Mouse (Mus musculus) NIH3T3 (cell line): ENCODE results near the gene Ttpal.
A peak's percentile ranks its signal among the peaks of the same experiment; 100 is the strongest.

Experiments used
- DNase-seq: peaks from one replicate; pipeline ENCODE4 v3.0.0-alpha.2; 2012; ENCODE audit warnings: low read depth

Gene Ttpal

GRCm38 (mm10) chr2:163660103-163660701, 58.1 kb downstream of the Ttpal start:
- DNase-seq, result no peak

- DNase-seq, result no peak
Measured at GRCm38 (mm10) chr2:163661371-163661850, 59.3 kb downstream of the Ttpal start.

DNA sequence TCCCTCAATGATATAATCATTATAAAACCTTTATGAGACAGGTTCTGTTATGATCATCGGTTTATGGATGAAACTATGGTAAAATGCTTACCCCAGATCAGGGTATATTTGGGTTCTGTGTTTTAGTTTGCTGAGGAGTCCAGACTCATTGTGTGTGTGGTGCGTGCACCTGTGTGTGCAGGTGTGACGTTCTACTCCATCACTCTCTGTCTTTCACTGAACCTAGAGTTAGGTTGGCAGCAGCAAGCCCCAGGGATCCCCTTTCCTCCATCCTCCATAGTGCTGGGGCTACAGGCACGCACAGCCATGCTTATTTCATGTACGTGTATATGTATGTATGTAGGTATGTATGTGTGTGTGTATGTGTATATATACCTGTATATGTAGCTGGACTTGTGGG, 60.0 kb downstream of the Ttpal start:
- DNase-seq, result no peak

- DNase-seq, result no peak
Measured at GRCm38 (mm10) chr2:163662698-163663221, 60.6 kb downstream of the Ttpal start.

GRCm38 (mm10) chr2:163663930-163664329, 61.8 kb downstream of the Ttpal start:
- DNase-seq, result peak; percentile 83

GRCm38 (mm10) chr2:163667045-163667444, 64.9 kb downstream of the Ttpal start:
- no peak for DNase-seq
